Mouse (Mus musculus): ENCODE data around the gene Vax1.

- TF ChIP-seq CTCF (IDR thresholded peaks at IDR 0.05; ENCODE audit: low read depth, low read length) (no peak), POLR2A (IDR thresholded peaks at IDR 0.05; ENCODE audit: borderline replicate concordance, low read depth, low read length) (no peak)
Measured at GRCm38 (mm10) chr19:59168386-59168905, 1.4 kb downstream of the Vax1 start.
